Mouse (Mus musculus): ENCODE data around the gene Rora.

GRCm38 (mm10) chr9:69394234-69394633 is 740.6 kb downstream of the Rora start:
- TF ChIP-seq POLR2A (IDR thresholded peaks at IDR 0.05; ENCODE audit: borderline replicate concordance, low read depth, low read length): no peak
- TF ChIP-seq CTCF (IDR thresholded peaks at IDR 0.05; ENCODE audit: low read depth, low read length): no peak
